Mouse (Mus musculus): ENCODE results near the gene Serp1. TPM values are rescaled to one million over a fixed set of nuclear protein-coding genes. Genes with fewer than 3 reads are reported as not detected.

The Serp1 gene
- total and polyA plus RNA-seq, 2 experiments from 2014 or later, result 59.5 TPM

DNA sequence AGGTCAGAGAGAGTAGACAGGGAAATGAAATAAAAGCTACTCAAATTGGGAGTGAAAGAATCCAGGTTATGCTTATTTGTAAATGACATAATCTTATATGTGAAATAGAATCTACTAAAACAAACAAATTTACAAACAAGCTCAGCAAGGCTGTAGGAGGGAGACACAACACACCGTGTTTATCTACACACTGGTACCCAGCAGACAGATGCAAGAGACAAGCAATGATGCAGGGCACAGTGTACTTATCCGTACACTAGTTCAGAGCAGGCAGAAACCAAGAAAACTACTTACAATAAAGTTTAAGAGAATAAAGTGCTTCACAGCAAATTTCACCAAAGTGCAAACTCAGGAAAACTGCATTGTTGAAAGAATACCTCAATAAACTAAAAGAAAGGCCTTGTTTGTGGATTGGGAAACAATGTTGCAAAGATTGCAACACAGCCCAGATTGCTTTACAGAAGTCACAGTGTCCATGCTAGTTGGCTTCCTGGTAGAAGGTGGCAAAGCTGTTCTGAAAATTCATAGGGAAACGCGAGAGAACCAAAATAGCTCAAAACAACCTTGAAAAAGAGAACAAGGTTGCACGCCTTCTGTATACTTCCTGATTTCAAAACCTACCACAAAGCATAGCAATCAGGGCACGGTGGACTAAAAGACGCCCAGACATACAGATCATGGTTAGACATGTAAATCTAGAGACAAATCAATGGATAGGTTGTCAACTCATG is 17.5 kb downstream of the Serp1 start:
- Histone ChIP-seq H3K36me3 (replicated peaks; ENCODE audit: control insufficient read depth, insufficient read depth, low read length) (no peaks in the 10 kb centered on the region), H3K27me3 (ENCODE audit: control insufficient read depth, insufficient read depth, low read length) (no peaks in the 10 kb centered on the region), H3K4me2 (ENCODE audit: low read depth, low read length) (no peak overlapping the region), H3K9ac (replicated peaks; ENCODE audit: low read depth, low read length) (no peak overlapping the region), H3K27ac (ENCODE audit: low read depth) (no peak overlapping the region), H3K4me3 (ENCODE audit: low read depth, low read length) (no peak overlapping the region), H3K4me1 (ENCODE audit: control insufficient read depth, insufficient read depth) (no peaks in the 10 kb centered on the region), H3K9me3 (replicated peaks; ENCODE audit: control insufficient read depth, low read length) (no peaks in the 10 kb centered on the region)
- TF ChIP-seq CTCF (IDR thresholded peaks at IDR 0.05; ENCODE audit: low read depth), result no peak
- TF ChIP-seq EP300 (IDR thresholded peaks at IDR 0.05; ENCODE audit: low read depth), result no peak
- ATAC-seq (ENCODE audit: insufficient read depth, low read depth), result no peak
- WGBS, result 69% methylated on average over 7 of the region's 7 CpGs
- DNase-seq (ENCODE audit: low spot score), result no peak

DNA sequence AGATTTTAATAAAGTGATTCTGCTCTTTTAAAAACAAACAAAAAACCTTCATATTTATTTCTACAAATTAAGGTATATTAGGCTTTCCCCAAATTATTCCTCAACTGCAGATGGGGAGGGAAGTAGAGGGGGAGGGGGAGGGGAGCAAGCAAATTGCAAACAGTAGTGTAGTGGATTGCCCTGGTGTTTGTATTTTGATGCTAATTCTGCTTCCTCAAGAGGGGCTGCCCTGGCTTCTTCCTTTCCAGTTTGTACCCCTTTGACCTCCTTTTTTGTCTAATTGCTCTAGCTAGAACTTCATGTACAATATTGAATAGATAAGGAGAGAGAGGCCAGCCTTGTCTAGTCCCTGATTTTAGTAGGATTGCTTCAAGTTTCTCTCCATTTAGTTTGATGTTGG is 21.0 kb downstream of the Serp1 start:
- TF ChIP-seq EP300 (IDR thresholded peaks at IDR 0.05; ENCODE audit: low read depth), result no peak
- TF ChIP-seq CTCF (IDR thresholded peaks at IDR 0.05; ENCODE audit: low read depth), result no peak
- no peak for DNase-seq (ENCODE audit: low spot score)
- H3K36me3 ChIP-seq (replicated peaks; ENCODE audit: control insufficient read depth, insufficient read depth, low read length), result no peaks in the 10 kb centered on the region

DNA sequence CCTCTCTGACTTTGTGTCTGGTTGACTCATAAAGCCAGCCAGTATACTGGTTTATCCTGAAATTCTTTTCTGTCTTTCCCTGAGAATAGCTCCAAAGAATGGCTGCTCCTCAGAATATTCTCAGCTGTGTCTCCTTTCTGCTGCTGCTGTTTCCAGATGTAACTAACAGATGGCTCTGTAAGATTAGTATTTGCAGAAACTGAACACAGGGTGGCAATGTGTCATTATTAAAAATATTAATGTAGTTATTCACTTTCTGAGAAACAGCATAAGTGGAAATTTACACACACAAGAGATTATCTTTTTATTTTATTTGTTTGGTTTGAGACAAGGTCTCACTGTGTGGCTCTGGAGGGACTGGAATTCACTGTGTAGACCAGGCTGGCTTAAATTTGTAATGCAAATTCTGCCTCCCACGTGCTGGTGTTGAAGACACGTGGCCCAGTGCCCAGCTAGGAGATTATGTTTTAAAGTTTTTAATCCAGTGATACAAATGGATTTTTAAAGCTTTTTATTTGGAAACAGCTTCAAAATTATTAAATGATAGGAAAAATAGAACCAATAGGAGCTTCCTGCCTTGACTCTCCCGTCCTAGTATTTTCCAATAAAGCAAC is 21.9 kb downstream of the Serp1 start:
- no peak overlapping the region for H3K4me3 ChIP-seq (ENCODE audit: low read depth, low read length)
- ATAC-seq (ENCODE audit: insufficient read depth, low read depth) (no peak), DNase-seq (ENCODE audit: low spot score) (no peak)
- H3K27me3 ChIP-seq (ENCODE audit: control insufficient read depth, insufficient read depth, low read length), result no peaks in the 10 kb centered on the region
- H3K9ac ChIP-seq (replicated peaks; ENCODE audit: low read depth, low read length), result no peak overlapping the region
- no peaks in the 10 kb centered on the region for H3K36me3 ChIP-seq (replicated peaks; ENCODE audit: control insufficient read depth, insufficient read depth, low read length)
- no peak for TF ChIP-seq EP300 (IDR thresholded peaks at IDR 0.05; ENCODE audit: low read depth)
- TF ChIP-seq CTCF (IDR thresholded peaks at IDR 0.05; ENCODE audit: low read depth), result no peak
- H3K4me1 ChIP-seq (ENCODE audit: control insufficient read depth, insufficient read depth), result no peaks in the 10 kb centered on the region
- no peaks in the 10 kb centered on the region for H3K9me3 ChIP-seq (replicated peaks; ENCODE audit: control insufficient read depth, low read length)
- H3K27ac ChIP-seq (ENCODE audit: low read depth), result no peak overlapping the region
- 54% methylated on average over 3 of the region's 3 CpGs for WGBS
- H3K4me2 ChIP-seq (ENCODE audit: low read depth, low read length), result no peak overlapping the region

More for the DNA sequence above, 21.0 kb downstream of the Serp1 start:
- H3K4me2 ChIP-seq (ENCODE audit: low read depth, low read length), result no peak overlapping the region
- H3K27ac ChIP-seq (ENCODE audit: low read depth), result no peak overlapping the region
- H3K27me3 ChIP-seq (ENCODE audit: control insufficient read depth, insufficient read depth, low read length), result no peaks in the 10 kb centered on the region
- H3K4me3 ChIP-seq (ENCODE audit: low read depth, low read length), result no peak overlapping the region
- no peaks in the 10 kb centered on the region for H3K9me3 ChIP-seq (replicated peaks; ENCODE audit: control insufficient read depth, low read length)
- ATAC-seq (ENCODE audit: insufficient read depth, low read depth), result no peak
- H3K9ac ChIP-seq (replicated peaks; ENCODE audit: low read depth, low read length), result no peak overlapping the region
- no peaks in the 10 kb centered on the region for H3K4me1 ChIP-seq (ENCODE audit: control insufficient read depth, insufficient read depth)

GRCm38 (mm10) chr3:58501961-58502360 is 23.7 kb downstream of the Serp1 start:
- 36% methylated on average over 2 of the region's 2 CpGs for WGBS
- Histone ChIP-seq H3K4me3 (ENCODE audit: low read depth, low read length) (no peak overlapping the region), H3K4me2 (ENCODE audit: low read depth, low read length) (no peak overlapping the region), H3K9me3 (replicated peaks; ENCODE audit: control insufficient read depth, low read length) (no peaks in the 10 kb centered on the region), H3K27ac (ENCODE audit: low read depth) (no peak overlapping the region), H3K9ac (replicated peaks; ENCODE audit: low read depth, low read length) (no peak overlapping the region), H3K27me3 (ENCODE audit: control insufficient read depth, insufficient read depth, low read length) (no peaks in the 10 kb centered on the region), H3K36me3 (replicated peaks; ENCODE audit: control insufficient read depth, insufficient read depth, low read length) (no peaks in the 10 kb centered on the region), H3K4me1 (ENCODE audit: control insufficient read depth, insufficient read depth) (no peaks in the 10 kb centered on the region)
- no peak for ATAC-seq (ENCODE audit: insufficient read depth, low read depth)
- DNase-seq (ENCODE audit: low spot score), result peak; percentile 4
- TF ChIP-seq EP300 (IDR thresholded peaks at IDR 0.05; ENCODE audit: low read depth) (no peak), CTCF (IDR thresholded peaks at IDR 0.05; ENCODE audit: low read depth) (no peak)

DNA sequence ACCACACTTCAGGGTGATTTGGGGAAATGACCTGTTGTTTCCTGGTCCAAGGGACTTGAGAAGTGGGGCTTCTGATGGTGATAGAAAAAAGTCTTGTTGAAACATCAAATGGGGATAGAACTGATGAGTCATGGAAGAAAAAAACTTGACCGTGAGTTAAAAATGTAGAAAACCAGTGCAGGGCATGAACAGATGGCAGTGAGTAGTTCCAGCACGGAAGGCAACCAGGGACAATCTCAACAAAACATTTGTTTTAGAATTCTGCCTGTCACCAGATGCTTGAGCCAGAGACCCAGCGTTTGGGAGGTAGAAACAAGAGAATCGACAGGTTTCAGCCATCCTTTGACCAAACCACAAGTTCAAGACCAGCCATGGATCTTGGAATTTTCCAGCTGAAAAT is 32.1 kb downstream of the Serp1 start:
- no peaks in the 10 kb centered on the region for H3K27me3 ChIP-seq (ENCODE audit: control insufficient read depth, insufficient read depth, low read length)
- H3K4me1 ChIP-seq (ENCODE audit: control insufficient read depth, insufficient read depth), result no peaks in the 10 kb centered on the region
- WGBS, result 64% methylated on average over 4 of the region's 4 CpGs
- no peak overlapping the region for H3K4me3 ChIP-seq (ENCODE audit: low read depth, low read length)
- no peak overlapping the region for H3K27ac ChIP-seq (ENCODE audit: low read depth)
- H3K9ac ChIP-seq (replicated peaks; ENCODE audit: low read depth, low read length), result no peak overlapping the region
- TF ChIP-seq EP300 (IDR thresholded peaks at IDR 0.05; ENCODE audit: low read depth) (no peak), CTCF (IDR thresholded peaks at IDR 0.05; ENCODE audit: low read depth) (no peak)
- H3K36me3 ChIP-seq (replicated peaks; ENCODE audit: control insufficient read depth, insufficient read depth, low read length), result no peaks in the 10 kb centered on the region
- no peak for ATAC-seq (ENCODE audit: insufficient read depth, low read depth)
- H3K9me3 ChIP-seq (replicated peaks; ENCODE audit: control insufficient read depth, low read length), result no peaks in the 10 kb centered on the region
- H3K4me2 ChIP-seq (ENCODE audit: low read depth, low read length), result no peak overlapping the region
- no peak for DNase-seq (ENCODE audit: low spot score)

All from heart, postnatal 0 days (tissue).